Mouse (Mus musculus): ENCODE measurements around the gene Spaca4. TPM values are rescaled to one million over a fixed set of nuclear protein-coding genes. Genes with fewer than 3 reads are reported as not detected.

Gene Spaca4
- polyA plus RNA-seq, 1 experiment from 2014 or later = not detected

DNA sequence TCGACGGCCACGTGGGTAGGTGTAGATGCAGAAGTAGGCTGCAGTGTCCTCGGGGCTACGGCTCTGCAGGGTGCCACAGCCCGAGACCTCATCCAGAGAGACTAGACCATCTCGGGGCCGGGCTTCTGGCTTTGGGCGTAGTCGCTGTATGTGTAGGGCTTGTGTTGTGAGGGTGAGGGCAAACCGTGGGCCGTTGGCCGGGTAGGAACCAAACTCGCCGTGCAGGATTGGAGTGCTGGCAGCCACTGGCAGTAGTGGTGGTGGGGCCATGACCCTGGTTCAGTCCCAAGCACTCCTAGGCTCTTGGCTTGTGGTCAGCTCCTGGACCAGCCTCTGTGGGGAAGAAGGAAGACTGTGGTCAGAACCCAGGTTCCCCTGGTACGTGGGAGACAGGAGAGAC lies 12.2 kb downstream of the Spaca4 start:
- no peak for DNase-seq (ENCODE audit: low spot score)

DNA sequence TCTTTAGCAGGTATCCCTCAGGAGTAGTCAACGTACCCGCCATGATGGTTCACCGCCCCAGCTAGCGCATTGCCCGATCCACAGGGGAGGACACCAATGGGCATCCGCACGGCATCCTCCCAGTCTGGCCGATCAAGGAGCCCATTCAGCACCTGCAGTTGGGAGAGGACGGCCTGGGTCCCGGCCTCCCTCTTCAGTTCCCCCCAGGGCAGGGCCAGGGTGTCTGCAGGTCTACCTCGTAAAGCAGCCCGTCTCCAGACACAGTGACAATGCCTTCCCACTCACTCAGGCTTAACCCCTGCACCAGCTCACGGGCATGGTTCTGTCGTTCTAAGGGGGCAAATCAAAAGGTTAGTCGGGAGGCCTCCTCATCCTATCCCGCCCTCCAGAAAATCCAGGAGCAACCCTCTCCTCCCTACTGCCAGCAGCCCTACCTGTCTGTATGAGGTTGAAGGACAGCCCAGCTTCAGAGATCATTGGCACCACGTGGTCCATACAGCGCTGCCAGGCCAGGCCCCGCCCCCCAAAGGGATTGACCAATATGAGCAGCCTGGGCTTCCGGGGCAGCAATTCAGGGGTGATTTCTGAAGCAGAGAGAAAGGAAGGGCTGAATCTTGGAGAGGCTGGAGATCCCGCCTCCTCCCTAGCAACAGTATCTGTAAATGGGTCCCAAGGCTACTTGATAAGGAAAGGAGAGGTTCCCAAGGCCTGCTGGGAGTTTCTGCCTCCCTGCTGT lies 13.4 kb downstream of the Spaca4 start:
- DNase-seq (ENCODE audit: low spot score) = no peak

DNA sequence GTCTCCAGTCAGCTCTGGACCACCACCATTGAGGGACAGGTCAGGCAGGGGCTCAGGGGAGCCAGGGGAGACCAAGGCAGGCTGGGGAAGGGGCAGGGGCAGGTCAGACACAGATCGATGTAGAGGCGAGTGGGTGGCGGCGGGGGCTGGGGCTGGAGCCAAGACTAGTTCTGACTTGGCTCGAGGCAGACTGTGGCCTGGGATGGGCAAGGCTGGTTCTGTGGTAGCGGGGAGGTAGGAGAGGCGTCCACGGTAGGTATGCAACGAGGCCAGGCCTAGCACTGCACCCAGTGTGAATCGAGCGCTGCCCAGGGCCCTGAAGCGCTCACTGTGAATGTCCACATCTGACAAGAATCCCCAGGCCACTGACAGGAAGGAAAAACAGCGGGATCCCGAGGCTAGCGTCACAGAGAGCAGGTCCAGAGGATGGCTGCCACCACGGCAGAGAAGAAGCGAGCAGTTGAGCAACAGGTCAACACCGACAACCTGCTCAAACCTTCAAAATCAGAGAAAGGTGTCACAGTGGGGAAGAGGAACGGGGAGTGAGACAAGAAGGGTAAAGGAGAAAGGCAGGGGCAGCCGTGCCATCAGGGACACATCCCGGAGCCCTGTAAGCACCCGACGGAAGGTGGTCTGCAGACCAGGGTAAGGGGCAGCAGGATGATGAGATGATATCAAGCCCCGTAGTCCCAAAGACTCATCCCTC lies 14.1 kb downstream of the Spaca4 start:
- DNase-seq (ENCODE audit: low spot score) = no peak

- no peak for DNase-seq (ENCODE audit: low spot score)
These were observed 15.0 kb downstream of the Spaca4 start for GRCm38 (mm10) chr7:45710477-45711191.

- no peak for DNase-seq (ENCODE audit: low spot score)
These were observed 15.8 kb downstream of the Spaca4 start for GRCm38 (mm10) chr7:45709677-45710355.

GRCm38 (mm10) chr7:45709036-45709435 lies 16.6 kb downstream of the Spaca4 start:
- DNase-seq (ENCODE audit: low spot score) = no peak

GRCm38 (mm10) chr7:45708221-45708761 lies 17.3 kb downstream of the Spaca4 start:
- DNase-seq (ENCODE audit: low spot score) = no peak

DNA sequence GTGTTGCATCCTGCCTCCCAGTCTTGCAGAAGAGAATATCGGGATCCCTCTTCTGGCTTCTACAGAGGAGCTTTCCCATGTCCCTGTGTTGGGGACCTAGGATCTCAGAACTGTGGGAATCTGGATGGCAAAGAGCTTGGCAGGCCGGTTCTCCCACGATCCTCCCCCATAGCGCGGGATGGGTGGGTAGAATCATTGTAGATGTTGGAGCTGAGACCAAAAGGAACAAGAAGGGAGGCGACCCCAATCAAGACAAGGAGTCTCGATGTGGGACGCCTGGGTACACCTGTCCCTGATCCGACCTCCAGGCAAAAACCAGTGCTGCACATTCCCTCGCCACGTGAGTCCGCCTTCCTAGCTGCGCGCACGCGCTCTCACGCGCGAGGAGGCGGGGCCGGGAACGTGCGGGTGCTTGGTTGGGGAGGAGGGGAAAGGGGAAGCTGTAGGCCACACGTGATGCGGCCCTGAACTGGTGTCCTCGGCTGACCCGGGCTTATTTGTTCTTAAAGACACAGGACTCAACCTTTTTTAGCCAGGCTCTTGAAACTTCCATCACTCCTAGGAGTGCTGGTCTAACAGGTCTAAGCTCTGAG lies 18.1 kb downstream of the Spaca4 start:
- DNase-seq (ENCODE audit: low spot score) = peak; percentile 86

GRCm38 (mm10) chr7:45706721-45707241 lies 18.8 kb downstream of the Spaca4 start:
- DNase-seq (ENCODE audit: low spot score) = peak; percentile 93

- DNase-seq (ENCODE audit: low spot score) = peak; percentile 23
These were observed 19.7 kb downstream of the Spaca4 start for GRCm38 (mm10) chr7:45705873-45706281.

DNA sequence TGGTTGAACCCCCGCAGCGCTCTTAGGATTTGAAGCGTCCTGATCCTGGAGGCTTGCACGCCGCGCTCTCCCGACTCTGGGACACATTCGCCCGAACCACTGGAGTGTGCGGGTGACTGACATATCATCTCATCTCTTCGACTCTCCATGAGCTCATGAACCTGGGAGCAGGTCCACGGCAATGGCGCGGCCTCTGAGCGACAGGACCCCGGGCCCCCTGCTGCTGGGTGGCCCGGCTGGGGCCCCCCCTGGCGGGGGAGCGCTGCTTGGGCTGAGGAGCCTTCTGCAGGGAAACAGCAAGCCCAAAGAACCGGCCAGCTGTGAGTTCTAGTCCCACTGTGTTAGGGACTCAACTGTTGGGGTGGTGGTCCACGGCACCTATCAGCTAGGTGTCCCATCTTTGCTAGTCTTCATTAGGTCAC lies 20.2 kb downstream of the Spaca4 start:
- DNase-seq (ENCODE audit: low spot score) = peak; percentile 51

- DNase-seq (ENCODE audit: low spot score) = peak; percentile 99
These were observed 20.7 kb downstream of the Spaca4 start, which contains the start of gene Dbp for GRCm38 (mm10) chr7:45704730-45705442. TSS of gene Dbp (plus strand) at chr7:45705088.

DNA sequence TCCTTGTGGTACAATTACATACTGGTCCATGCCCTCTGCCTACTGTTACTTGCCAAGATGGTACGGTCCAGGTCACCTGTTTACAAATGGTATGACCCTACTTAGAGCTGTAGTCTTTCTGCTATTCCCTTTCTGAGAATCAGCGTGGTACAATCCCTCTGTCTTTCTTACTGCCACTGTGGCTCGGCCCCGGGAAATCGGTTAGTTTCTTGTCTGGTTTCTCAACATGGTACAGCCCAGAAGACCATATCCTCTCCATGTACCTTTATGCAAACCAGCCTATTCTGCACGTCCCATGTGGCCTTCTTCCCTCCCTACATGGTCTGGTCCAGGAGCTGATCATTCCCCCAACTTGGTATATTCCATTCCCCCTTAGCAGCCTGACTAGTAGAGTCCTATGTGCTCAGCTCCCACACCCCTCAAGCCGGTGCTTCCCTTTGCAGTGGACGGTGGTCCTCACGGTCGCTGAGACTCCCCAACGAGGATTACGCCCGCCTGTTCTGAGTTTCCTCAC lies 21.5 kb downstream of the Spaca4 start:
- peak; percentile 68 for DNase-seq (ENCODE audit: low spot score)

DNA sequence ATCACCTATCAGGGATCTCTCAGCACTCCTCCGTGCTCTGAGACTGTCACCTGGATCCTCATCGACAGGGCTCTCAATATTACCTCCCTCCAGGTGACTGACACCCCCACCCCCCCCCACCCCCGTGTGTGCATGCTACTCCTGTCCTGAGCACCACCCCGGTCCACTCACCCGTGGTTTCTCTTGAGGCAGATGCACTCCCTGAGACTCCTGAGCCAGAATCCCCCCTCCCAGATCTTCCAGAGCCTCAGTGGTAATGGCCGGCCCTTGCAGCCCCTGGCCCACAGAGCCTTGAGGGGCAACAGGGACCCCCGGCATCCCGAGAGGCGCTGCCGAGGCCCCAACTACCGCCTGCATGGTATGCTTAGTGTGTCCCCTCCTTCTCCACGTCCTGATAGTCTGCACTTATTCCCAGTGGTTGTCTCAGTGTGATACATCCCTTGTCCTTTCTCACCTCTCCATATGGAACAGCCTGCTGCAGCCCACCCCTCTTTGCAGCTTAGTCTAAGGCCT lies 22.0 kb downstream of the Spaca4 start:
- DNase-seq (ENCODE audit: low spot score) = no peak

DNA sequence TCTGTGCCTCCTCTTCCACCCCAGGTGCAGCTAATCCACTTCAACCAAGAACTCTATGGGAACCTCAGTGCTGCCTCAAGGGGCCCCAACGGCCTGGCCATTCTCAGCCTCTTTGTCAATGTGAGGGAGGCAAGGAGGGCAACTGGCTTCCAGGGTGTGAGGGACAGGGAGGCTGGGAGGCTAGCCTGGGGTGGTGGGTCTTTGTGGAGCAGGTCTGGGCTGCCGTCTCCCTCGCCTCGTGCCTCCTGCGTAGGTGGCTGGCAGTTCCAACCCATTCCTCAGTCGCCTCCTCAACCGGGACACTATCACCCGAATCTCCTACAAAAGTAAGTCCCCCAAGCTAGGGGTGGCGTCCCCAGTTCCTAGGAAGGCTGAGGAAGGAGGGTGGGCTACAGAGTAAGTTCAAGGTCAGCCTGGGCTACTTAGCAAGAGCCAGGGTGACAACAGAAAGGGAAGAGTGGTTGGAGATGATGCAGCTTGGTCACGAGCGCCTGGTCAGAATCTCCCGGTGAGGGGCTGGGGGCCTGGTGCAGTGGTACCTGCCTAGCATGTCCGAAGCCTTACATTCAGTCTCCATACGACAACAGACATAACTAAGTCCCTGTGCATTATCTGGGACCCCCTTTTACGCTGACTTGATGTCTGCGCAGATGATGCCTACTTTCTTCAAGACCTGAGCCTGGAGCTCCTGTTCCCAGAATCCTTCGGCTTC lies 22.6 kb downstream of the Spaca4 start:
- no peak for DNase-seq (ENCODE audit: low spot score)

DNA sequence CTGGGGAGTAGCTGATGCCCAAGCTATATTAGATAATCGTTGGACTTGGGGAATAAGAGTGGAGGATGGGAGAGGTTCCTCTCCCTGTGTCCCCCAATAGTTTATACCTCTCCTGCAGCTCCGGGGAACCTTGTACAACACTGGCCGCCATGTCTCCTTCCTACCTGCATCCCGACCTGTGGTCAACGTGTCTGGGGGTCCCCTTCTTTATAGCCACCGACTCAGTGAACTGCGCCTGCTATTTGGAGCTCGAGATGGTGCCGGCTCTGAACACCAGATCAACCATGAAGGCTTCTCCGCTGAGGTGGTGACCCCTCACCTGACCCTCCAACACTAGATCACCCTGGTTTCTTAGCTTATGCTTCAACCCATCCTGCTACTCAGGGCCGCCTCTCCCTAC lies 23.3 kb downstream of the Spaca4 start:
- no peak for DNase-seq (ENCODE audit: low spot score)

DNA sequence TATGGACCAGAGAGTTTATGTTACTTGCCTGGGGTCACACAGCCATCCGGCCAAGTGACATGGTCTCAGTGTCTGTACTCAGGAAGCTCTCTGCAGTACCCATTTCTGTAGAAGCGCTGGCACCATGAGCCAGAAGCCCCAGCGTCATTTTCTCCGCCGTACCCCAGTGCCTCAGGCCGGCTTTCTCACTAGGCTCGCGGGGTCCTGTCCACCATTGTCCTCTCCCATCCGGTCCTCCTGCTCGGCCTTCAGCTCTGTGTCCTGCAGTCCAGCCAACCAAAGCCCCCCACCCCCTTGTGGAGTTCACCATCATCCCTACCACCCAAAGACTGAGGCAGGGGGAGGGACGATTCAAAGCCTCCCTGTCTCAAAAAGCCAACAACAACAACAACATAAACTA lies 24.0 kb downstream of the Spaca4 start:
- no peak for DNase-seq (ENCODE audit: low spot score)

DNA sequence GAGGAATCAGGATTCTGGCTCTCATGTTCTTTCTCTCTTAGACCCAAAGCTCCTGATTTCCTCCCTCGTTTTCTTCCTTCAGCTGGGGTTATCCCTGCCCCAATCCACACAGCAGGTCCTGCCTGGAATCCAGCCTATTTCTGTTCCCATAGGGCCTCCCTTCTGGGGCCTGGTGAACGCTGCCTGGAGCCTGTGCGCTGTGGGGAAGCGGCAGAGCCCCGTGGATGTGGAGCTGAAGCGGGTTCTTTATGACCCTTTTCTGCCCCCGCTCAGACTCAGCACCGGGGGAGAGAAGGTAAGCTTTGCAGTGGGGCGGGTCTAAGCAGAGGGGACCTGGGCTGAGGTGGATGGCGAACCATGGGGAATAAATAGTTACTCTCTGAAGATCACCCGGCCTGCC lies 24.5 kb downstream of the Spaca4 start:
- no peak for DNase-seq (ENCODE audit: low spot score)

Data from thymus, postnatal 0 days (tissue).